Mouse (Mus musculus) C2C12 (cell line): ENCODE results near the gene Larp4b.

Experiments
- CEBPB ChIP-seq: IDR thresholded peaks from one replicate; pipeline ENCODE4 v1.6.1; 2011; ENCODE audit warnings: low read depth, mild to moderate bottlenecking, control low read depth, moderate library complexity
- CTCF ChIP-seq: IDR thresholded peaks from one replicate; pipeline ENCODE4 v1.5.1; 2011; ENCODE audit not compliant: control insufficient read depth, insufficient read depth, insufficient read length
- MAX ChIP-seq: IDR thresholded peaks from one replicate; pipeline ENCODE4 v1.6.1; 2011; ENCODE audit warnings: mild to moderate bottlenecking, control low read depth
- MYOD1 ChIP-seq: IDR thresholded peaks from one replicate; pipeline ENCODE4 v1.6.1; 2011; ENCODE audit warnings: low read depth; ENCODE audit not compliant: control insufficient read depth, insufficient read length
- MYOG ChIP-seq: IDR thresholded peaks from one replicate; pipeline ENCODE4 v1.6.1; 2011; ENCODE audit not compliant: control insufficient read depth, insufficient read length; ENCODE audit errors: extremely low read depth

GRCm38 (mm10) chr13:9066107-9066506 lies 27.6 kb upstream of the Larp4b start:
- TF ChIP-seq CTCF (no peak), MAX (no peak), MYOD1 (no peak), CEBPB (no peak), MYOG (no peak)
